Mouse (Mus musculus): ENCODE measurements around the gene Fli1.

Gene Fli1

GRCm38 (mm10) chr9:32408730-32409059 is 134.0 kb downstream of the Fli1 start:
- DNase-seq (ENCODE audit: low read depth): no peak

GRCm38 (mm10) chr9:32405191-32405925 is 137.3 kb downstream of the Fli1 start:
- peak; percentile 76 for DNase-seq (ENCODE audit: low read depth)

DNA sequence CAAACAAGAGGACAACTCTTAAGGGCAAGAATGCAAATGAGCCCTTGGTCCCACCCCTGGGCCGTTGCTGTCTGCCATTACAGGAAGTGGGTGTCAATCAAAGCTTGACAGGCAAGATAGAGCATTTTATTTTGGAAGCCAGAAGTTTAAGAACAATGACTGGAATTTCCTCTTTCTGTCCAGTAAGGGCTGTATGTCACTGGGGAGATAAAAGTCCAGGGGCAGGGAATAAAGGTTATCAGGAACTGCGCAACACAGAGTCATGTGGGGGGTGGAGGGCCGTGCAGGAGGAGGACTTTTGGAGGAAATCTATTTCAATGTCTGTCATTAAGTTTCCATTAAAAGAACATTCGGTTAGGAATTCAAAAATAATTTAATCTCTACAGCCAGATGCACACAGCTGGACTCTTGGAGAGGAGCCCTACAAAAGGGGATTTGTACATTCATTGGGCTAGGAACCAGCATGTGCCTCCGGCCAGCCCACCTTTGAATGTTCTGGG is 141.9 kb downstream of the Fli1 start:
- DNase-seq (ENCODE audit: low read depth): no peak

DNA sequence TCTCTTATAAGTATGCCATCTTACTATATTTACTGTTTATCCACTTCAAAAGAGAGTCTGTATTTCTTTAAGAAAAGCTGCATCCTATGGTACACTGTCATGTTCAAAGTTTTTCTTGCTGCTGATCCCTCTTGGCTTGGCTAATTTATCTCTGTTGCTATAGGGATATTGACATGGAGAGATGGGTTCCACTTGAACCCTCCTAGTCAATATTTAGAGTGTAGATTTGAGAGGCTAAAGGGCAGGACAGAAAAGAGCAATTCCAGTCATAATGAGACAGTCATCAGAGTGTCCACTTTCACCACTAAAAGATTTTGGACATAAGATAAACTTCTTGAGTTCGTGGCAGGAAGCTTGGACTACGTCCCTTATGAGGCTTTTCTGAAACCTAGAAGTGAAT is 142.4 kb downstream of the Fli1 start:
- no peak for DNase-seq (ENCODE audit: low read depth)

DNA sequence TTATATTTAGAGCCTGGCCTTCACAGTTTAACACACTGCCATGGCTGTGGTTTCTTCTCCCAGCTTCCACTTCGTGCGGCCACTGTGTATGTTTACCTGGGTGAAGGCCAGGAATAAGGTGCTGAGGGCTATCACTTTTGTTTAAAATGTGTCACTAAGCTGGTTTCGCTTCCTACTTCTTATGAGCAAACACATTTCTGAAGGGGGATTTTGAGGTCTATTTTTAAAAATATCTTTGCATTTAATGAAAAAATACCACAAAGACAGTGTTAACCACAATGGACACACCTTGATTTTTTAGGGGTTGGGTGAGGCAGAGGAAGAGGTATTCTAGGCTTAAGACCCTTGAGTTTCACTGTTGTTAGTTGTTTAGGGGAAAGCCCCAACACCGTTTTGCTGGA is 147.9 kb downstream of the Fli1 start:
- DNase-seq (ENCODE audit: low read depth): no peak

GRCm38 (mm10) chr9:32392716-32393115 is 149.9 kb downstream of the Fli1 start:
- no peak for DNase-seq (ENCODE audit: low read depth)

- no peak for DNase-seq (ENCODE audit: low read depth)
Observed at GRCm38 (mm10) chr9:32391701-32392100, 151.0 kb downstream of the Fli1 start.

- DNase-seq (ENCODE audit: low read depth): no peak
Observed at GRCm38 (mm10) chr9:32391092-32391491, 151.6 kb downstream of the Fli1 start.

- peak; percentile 61 for DNase-seq (ENCODE audit: low read depth)
Observed at GRCm38 (mm10) chr9:32388120-32388519, 154.5 kb downstream of the Fli1 start.

- DNase-seq (ENCODE audit: low read depth): no peak
Observed at GRCm38 (mm10) chr9:32384906-32385305, 157.8 kb downstream of the Fli1 start.

DNA sequence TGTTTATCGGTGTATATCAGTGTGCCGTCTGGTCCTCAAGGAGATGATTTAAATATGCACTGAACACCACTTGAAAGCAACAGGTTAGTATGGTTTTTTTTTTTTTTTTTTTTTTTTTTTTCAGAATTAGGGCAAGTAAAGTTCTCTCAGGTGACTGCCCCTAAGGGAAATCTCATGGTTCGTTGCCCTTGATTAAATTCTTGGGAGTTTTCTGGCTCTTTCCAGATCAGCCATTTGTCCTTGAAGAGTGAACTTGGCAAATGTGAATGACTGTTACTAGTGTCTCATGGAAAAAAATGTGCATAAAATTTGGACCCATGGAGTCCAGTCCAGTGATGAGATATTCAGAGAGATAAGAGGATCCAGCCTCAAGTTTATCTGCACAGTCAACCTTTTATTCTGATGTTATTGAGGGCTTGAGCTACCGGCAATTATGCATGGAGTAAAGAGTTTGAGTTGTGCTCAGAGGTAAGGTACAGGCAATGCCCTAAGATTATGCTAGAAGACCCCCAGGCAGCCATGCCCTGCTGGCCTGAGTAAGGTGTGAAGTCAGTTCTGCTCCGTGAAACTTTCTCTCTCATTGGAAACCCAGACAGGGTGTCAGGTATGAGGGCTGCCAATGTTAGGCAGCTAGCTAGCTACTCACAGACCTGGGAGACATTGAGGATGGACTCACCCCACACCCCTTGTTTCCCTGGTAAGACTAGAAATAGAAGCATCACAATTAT is 165.6 kb downstream of the Fli1 start:
- DNase-seq (ENCODE audit: low read depth): no peak

GRCm38 (mm10) chr9:32376031-32376430 is 166.6 kb downstream of the Fli1 start:
- no peak for DNase-seq (ENCODE audit: low read depth)

DNA sequence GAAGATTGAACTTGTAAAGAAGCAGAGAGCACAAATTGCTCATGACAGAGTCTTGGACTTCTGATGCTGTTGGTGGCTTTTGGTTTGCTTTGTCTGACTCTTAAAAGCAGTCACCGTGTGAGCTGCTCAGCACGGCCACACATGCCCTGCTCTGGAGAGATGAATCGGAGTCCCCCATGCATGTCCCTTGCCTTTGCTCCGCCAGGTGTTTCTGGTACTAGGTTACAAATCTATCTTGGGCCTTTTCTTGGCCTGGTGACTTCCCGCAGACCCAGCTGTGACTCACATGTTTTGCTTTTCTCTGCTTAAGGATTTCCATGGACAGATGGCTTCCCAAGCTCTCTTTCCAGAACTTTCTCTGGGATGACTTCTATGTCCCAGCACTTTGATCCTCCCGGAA is 169.0 kb downstream of the Fli1 start:
- no peak for DNase-seq (ENCODE audit: low read depth)

All from naive thymus-derived CD4-positive, alpha-beta T cell, adult 2 months (primary cell).